Mouse (Mus musculus) cortical plate, adult 2 months (tissue): Measurements from ENCODE around the gene Dok4. TPM values are rescaled to one million over a fixed set of nuclear protein-coding genes. Genes with fewer than 3 reads are reported as not detected.
A peak's percentile ranks its signal among the peaks of the same experiment; 100 is the strongest.
"Not testable (repeated sequence)": the region's sequence is repeated elsewhere in the genome, so short reads cannot be mapped to it uniquely, and the experiment has no call there.

Experiments
- H3K27ac ChIP-seq: fragments of 200-500 bp; 2 replicates; pipeline ENCODE4 v1.5.1; 2012; ENCODE audit warnings: low read length, control low read depth, inconsistent platforms; ENCODE audit not compliant: insufficient read depth
- H3K4me1 ChIP-seq: fragments of 200-500 bp; 2 replicates; pipeline ENCODE4 v1.6.1; 2011; ENCODE audit warnings: low read length; ENCODE audit not compliant: control insufficient read depth, insufficient read depth
- H3K4me3 ChIP-seq: fragments of 200-500 bp; 2 replicates; pipeline ENCODE4 v1.5.1; 2011; ENCODE audit warnings: mild to moderate bottlenecking, low read length, control low read depth; ENCODE audit not compliant: insufficient read depth
- CTCF ChIP-seq: fragments of 200-500 bp; IDR thresholded peaks from 2 replicates; pipeline ENCODE4 v1.5.1; 2011; ENCODE audit warnings: mild to moderate bottlenecking, control low read depth, low read length; ENCODE audit not compliant: insufficient read depth; ENCODE audit errors: extremely low read depth
- POLR2A ChIP-seq: fragments of 200-500 bp; IDR thresholded peaks from 2 replicates; pipeline ENCODE4 v1.6.1; 2011; ENCODE audit warnings: mild to moderate bottlenecking, low read length, control low read depth; ENCODE audit not compliant: insufficient read depth; ENCODE audit errors: extremely low read depth
- polyA plus RNA-seq: library from polyadenylated mRNA; depleted of rRNA; stranded (reverse); fragments of >200 nt; gene quantifications from 2 replicates; pipeline ENCODE4 v1.2.3, GENCODE M21; 2012

The Dok4 gene
- polyA plus RNA-seq, 1 experiment = 15.1 TPM

DNA sequence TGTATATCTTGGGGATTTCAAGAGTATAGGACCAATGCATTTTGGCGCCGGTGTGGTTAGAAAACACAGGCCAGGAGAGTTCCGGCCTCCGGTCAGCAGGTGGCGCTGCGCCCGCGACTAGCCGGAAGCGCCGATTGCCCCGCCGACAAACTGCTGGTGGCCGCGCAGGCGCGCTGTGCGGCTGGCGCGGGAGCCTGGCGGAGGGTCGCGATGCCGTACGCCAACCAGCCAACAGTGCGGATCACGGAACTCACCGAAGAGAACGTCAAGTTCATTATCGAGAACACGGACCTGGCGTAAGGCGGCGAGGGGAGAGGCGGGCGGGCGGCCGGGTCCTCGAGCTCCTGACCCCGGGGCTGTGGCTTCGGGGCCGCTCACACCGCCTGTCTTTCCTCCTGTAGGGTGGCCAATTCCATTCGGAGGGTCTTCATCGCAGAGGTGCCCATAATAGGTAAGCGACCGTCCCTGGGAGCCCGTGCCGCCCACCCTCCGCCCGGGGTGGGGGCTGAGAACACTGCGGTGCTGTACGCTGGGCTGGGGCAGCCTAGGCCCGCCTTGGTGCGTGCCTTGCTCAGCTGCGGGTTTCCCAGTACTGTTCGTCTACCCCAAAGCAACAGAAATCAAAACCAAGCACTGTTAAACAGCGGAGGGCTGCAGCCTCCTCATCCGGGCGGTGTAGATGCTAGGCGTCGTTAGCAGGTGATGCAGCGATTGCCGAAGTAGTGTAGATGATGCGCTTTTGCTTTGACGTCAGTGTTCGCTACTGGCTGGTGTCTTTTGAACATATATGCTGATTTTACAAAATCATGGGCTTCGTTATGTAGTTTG, 18.6 kb downstream of the Dok4 start, which contains the start of gene Polr2c:
Gene Polr2c (plus strand): TSS at position 105 of the 828 bp plus-strand sequence.
- H3K27ac ChIP-seq = peak within 1 kb of the TSS; percentile 80; the same call in 1 of the 2 replicates
- TF ChIP-seq CTCF (peak; percentile 58), POLR2A (peak; percentile 62; the same call in 1 of the 2 replicates)

DNA sequence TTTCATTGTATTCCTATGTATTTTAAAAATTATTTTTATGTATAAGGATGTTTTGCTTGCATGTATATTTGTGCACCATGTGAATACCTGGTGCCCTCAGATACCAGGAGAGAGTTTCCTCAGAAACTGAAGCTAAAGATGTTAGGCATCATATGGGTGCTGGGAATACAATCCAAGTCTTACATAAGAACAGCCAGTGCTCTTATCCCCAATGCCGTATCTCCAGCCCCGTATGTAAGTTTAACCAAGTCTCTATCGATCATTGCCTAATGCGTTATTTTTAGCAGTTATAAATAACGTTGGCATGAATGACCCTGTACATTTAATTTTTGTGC, 19.2 kb downstream of the Dok4 start:
- peaks cover 5% of the 10 kb centered on the region for H3K4me1 ChIP-seq
- no peak overlapping the region for H3K27ac ChIP-seq
- TF ChIP-seq CTCF (no peak), POLR2A (no peak)
- no peak overlapping the region; the same call in 1 of the 2 replicates for H3K4me3 ChIP-seq

More for the DNA sequence above, 18.6 kb downstream of the Dok4 start, which contains the start of gene Polr2c:
- Histone ChIP-seq H3K4me1 (peaks cover 5% of the 10 kb centered on the region), H3K4me3 (peak within 1 kb of the TSS; percentile 91)

GRCm38 (mm10) chr8:94854761-94855160, 21.4 kb downstream of the Dok4 start:
- H3K4me3 ChIP-seq, H3K4me1 ChIP-seq, H3K27ac ChIP-seq: not testable (repeated sequence)

GRCm38 (mm10) chr8:94850049-94850448, 26.1 kb downstream of the Dok4 start:
- TF ChIP-seq POLR2A = no peak
- TF ChIP-seq CTCF = no peak
- H3K4me1 ChIP-seq = no peaks in the 10 kb centered on the region
- no peak overlapping the region for H3K4me3 ChIP-seq
- H3K27ac ChIP-seq = no peak overlapping the region

- no peak for TF ChIP-seq POLR2A
- TF ChIP-seq CTCF = no peak
- H3K4me3 ChIP-seq = no peak overlapping the region
- no peak overlapping the region for H3K27ac ChIP-seq
- H3K4me1 ChIP-seq = peaks cover 6% of the 10 kb centered on the region
Measured at GRCm38 (mm10) chr8:94841183-94841582, 34.9 kb downstream of the Dok4 start.

- TF ChIP-seq CTCF (no peak), POLR2A (peak; percentile 51; the same call in 1 of the 2 replicates)
- Histone ChIP-seq H3K4me3 (peak overlapping the region; percentile 95), H3K4me1 (peaks cover 7% of the 10 kb centered on the region), H3K27ac (peak overlapping the region; percentile 98)
Measured at GRCm38 (mm10) chr8:94838600-94838999, 37.5 kb downstream of the Dok4 start.

DNA sequence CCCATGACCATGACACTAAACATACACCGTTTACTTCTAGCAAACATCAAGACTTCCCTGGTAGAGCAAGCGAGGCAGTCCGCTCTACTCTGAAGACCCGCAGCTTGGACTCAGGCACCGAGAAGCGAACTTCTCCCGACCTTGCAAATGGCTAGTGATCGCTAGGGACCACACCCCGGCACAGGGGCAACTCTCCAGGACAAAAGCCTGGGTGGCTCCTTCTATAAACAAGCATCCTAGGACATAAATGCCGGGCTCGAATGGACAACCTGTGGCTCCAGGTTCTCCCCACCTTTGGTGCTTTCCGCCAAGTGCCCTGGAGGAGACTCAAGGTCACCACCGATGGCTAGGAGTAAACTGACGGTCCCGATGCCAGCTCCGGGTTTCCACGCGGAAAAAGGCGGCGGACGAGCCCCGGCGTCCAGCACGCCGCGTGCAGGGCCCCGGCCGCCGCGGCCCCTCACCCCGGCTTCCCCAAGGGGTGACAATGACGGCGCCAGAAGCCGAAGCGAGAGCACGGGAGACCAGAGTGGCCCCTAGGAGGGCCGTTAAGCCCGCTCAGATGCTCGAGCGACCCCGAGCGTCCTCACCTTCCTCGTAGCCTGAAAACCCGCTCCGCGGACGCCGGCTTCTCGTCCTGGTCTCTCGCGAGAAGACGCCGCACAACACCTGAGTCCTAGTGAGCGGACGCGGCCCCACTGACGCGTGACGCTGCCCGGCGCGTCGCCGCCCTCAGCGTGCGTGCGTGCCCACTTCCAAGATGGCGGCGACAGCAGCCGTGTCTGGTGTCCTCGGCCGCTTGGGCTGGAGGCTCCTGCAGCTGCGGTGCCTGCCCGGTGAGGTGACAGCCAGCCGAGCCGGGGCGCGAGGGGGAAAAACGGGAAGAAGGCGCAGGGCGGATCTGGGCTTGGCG, 38.2 kb downstream of the Dok4 start, which contains the start of the genes Coq9 and Ciapin1:
Gene Coq9 (plus strand): TSS at position 660 of the 913 bp plus-strand sequence.
Gene Ciapin1 (minus strand): TSS at position 697 of the 913 bp plus-strand sequence.
- peak; percentile 84 for TF ChIP-seq POLR2A
- TF ChIP-seq CTCF = no peak
- peak within 1 kb of the TSS; percentile 95 for H3K4me3 ChIP-seq
- H3K4me1 ChIP-seq = peaks cover 8% of the 10 kb centered on the region
- peak within 1 kb of the TSS; percentile 98 for H3K27ac ChIP-seq

DNA sequence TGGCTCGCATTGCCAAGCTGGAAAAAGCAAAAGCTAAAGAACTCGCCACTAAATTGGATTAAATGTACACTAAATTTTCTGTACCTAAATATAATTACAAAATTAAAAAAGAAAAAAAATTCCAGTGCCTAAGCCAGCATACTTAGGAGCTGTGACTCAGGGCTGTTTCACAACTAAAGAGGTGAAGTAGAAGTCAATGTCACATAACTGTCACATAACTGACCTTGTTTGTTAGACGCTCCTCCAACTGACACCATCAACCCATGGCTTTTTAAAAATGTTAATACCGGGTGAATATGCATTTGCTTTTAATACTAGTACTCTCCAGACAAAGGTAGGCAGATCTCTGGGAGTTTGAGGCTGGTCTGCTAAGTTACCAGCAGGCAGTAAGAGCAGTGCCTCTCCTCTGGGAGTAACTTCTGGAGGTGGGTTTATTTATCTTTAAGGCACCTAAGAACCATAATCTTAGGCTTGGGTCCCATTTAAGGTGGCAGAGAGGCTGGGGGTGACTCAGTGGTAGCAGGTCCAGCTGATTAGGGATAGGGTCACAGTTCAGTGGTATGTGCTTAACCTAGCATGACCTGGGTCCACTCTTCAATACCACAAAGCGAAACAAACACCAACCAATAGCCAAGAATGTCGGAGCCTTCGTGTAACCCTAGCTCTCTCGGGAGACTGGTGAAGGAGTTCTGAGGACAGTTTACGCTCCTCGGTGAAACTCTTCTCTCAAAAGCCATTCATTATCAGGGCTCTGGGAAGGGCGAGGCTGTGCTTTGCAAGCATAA, 39.5 kb downstream of the Dok4 start:
- Histone ChIP-seq H3K27ac (no peak overlapping the region), H3K4me1 (peaks cover 11% of the 10 kb centered on the region), H3K4me3 (no peak overlapping the region)
- TF ChIP-seq CTCF (no peak), POLR2A (no peak)

- not testable (repeated sequence) for H3K27ac ChIP-seq, H3K4me3 ChIP-seq
- peaks cover 11% of the 10 kb centered on the region for H3K4me1 ChIP-seq
Measured at GRCm38 (mm10) chr8:94835751-94836150, 40.4 kb downstream of the Dok4 start.

- H3K27ac ChIP-seq, H3K4me3 ChIP-seq: not testable (repeated sequence)
- peaks cover 11% of the 10 kb centered on the region for H3K4me1 ChIP-seq
Measured at GRCm38 (mm10) chr8:94833901-94834405, 42.2 kb downstream of the Dok4 start.
